Mouse (Mus musculus): ENCODE measurements around the gene Zfp598. TPM values are rescaled to one million over a fixed set of nuclear protein-coding genes. Genes with fewer than 3 reads are reported as not detected.
A peak's percentile ranks its signal among the peaks of the same experiment; 100 is the strongest.
"Not testable (repeated sequence)": the region's sequence is repeated elsewhere in the genome, so short reads cannot be mapped to it uniquely, and the experiment has no call there.

The Zfp598 gene
- polyA plus RNA-seq, 1 experiment = 42.1 TPM

GRCm38 (mm10) chr17:24716166-24716682, 46.7 kb downstream of the Zfp598 start:
- TF ChIP-seq EP300 (IDR thresholded peaks at IDR 0.05; ENCODE audit: insufficient read depth, low read depth, low read length) (no peak), POLR2A (IDR thresholded peaks at IDR 0.05; ENCODE audit: insufficient read depth, low read length) (no peak), CTCF (IDR thresholded peaks at IDR 0.05; ENCODE audit: low read depth, low read length) (no peak)
- Histone ChIP-seq H3K9me3 (replicated peaks; ENCODE audit: control insufficient read depth, insufficient read depth, low read length, poor library complexity, severe bottlenecking) (no peaks in the 10 kb centered on the region), H3K4me1 (ENCODE audit: control insufficient read depth, insufficient read depth, low read length) (no peaks in the 10 kb centered on the region), H3K4me3 (ENCODE audit: low read depth, low read length) (no peak overlapping the region), H3K36me3 (ENCODE audit: control insufficient read depth, insufficient read depth, low read length, poor library complexity, severe bottlenecking) (peaks cover 19% of the 10 kb centered on the region), H3K9ac (ENCODE audit: low read depth, poor library complexity, severe bottlenecking) (no peak overlapping the region), H3K27ac (ENCODE audit: insufficient read depth, low read length) (no peak overlapping the region), H3K27me3 (ENCODE audit: control insufficient read depth, insufficient read depth, low read length, poor library complexity, severe bottlenecking) (no peaks in the 10 kb centered on the region)

GRCm38 (mm10) chr17:24717943-24718342, 48.5 kb downstream of the Zfp598 start, which contains the start of the genes Rnf151 and Rps2:
Gene Rnf151 (minus strand): TSS chr17:24718063.
Gene Rps2 (plus strand): TSS chr17:24718116.
- no peak within 1 kb of the TSS for H3K27ac ChIP-seq (ENCODE audit: insufficient read depth, low read length)
- H3K9me3 ChIP-seq (replicated peaks; ENCODE audit: control insufficient read depth, insufficient read depth, low read length, poor library complexity, severe bottlenecking) = no peaks in the 10 kb centered on the region
- H3K4me1 ChIP-seq (ENCODE audit: control insufficient read depth, insufficient read depth, low read length) = no peaks in the 10 kb centered on the region
- TF ChIP-seq POLR2A (IDR thresholded peaks at IDR 0.05; ENCODE audit: insufficient read depth, low read length) (no peak), CTCF (IDR thresholded peaks at IDR 0.05; ENCODE audit: low read depth, low read length) (no peak), EP300 (IDR thresholded peaks at IDR 0.05; ENCODE audit: insufficient read depth, low read depth, low read length) (no peak)
- no peaks in the 10 kb centered on the region for H3K27me3 ChIP-seq (ENCODE audit: control insufficient read depth, insufficient read depth, low read length, poor library complexity, severe bottlenecking)
- peak within 1 kb of the TSS; percentile 86 for H3K9ac ChIP-seq (ENCODE audit: low read depth, poor library complexity, severe bottlenecking)
- H3K4me3 ChIP-seq (ENCODE audit: low read depth, low read length) = peak within 1 kb of the TSS; percentile 93
- peaks cover 32% of the 10 kb centered on the region for H3K36me3 ChIP-seq (ENCODE audit: control insufficient read depth, insufficient read depth, low read length, poor library complexity, severe bottlenecking)

GRCm38 (mm10) chr17:24718938-24719337, 49.5 kb downstream of the Zfp598 start:
- peak overlapping the region; percentile 86 for H3K9ac ChIP-seq (ENCODE audit: low read depth, poor library complexity, severe bottlenecking)
- H3K27me3 ChIP-seq (ENCODE audit: control insufficient read depth, insufficient read depth, low read length, poor library complexity, severe bottlenecking); H3K27ac ChIP-seq (ENCODE audit: insufficient read depth, low read length); H3K4me1 ChIP-seq (ENCODE audit: control insufficient read depth, insufficient read depth, low read length); H3K9me3 ChIP-seq (replicated peaks; ENCODE audit: control insufficient read depth, insufficient read depth, low read length, poor library complexity, severe bottlenecking): not testable (repeated sequence)
- H3K36me3 ChIP-seq (ENCODE audit: control insufficient read depth, insufficient read depth, low read length, poor library complexity, severe bottlenecking) = peaks cover 32% of the 10 kb centered on the region
- peak overlapping the region; percentile 93 for H3K4me3 ChIP-seq (ENCODE audit: low read depth, low read length)

- Histone ChIP-seq H3K9me3 (replicated peaks; ENCODE audit: control insufficient read depth, insufficient read depth, low read length, poor library complexity, severe bottlenecking) (no peaks in the 10 kb centered on the region), H3K4me3 (ENCODE audit: low read depth, low read length) (peak overlapping the region; percentile 93), H3K9ac (ENCODE audit: low read depth, poor library complexity, severe bottlenecking) (peak overlapping the region; percentile 92), H3K27me3 (ENCODE audit: control insufficient read depth, insufficient read depth, low read length, poor library complexity, severe bottlenecking) (no peaks in the 10 kb centered on the region), H3K4me1 (ENCODE audit: control insufficient read depth, insufficient read depth, low read length) (no peaks in the 10 kb centered on the region), H3K27ac (ENCODE audit: insufficient read depth, low read length) (peak overlapping the region; percentile 14; the same call in 1 of the 2 replicates), H3K36me3 (ENCODE audit: control insufficient read depth, insufficient read depth, low read length, poor library complexity, severe bottlenecking) (peaks cover 32% of the 10 kb centered on the region)
- peak; percentile 90 for TF ChIP-seq POLR2A (IDR thresholded peaks at IDR 0.05; ENCODE audit: insufficient read depth, low read length)
- TF ChIP-seq CTCF (IDR thresholded peaks at IDR 0.05; ENCODE audit: low read depth, low read length) = no peak
Observed at GRCm38 (mm10) chr17:24719494-24720222, 50.2 kb downstream of the Zfp598 start.

- H3K9me3 ChIP-seq (replicated peaks; ENCODE audit: control insufficient read depth, insufficient read depth, low read length, poor library complexity, severe bottlenecking); H3K27me3 ChIP-seq (ENCODE audit: control insufficient read depth, insufficient read depth, low read length, poor library complexity, severe bottlenecking); H3K4me1 ChIP-seq (ENCODE audit: control insufficient read depth, insufficient read depth, low read length): not testable (repeated sequence)
- peak overlapping the region; percentile 92 for H3K4me3 ChIP-seq (ENCODE audit: low read depth, low read length)
- H3K36me3 ChIP-seq (ENCODE audit: control insufficient read depth, insufficient read depth, low read length, poor library complexity, severe bottlenecking) = peaks cover 32% of the 10 kb centered on the region
- peak overlapping the region; percentile 92 for H3K9ac ChIP-seq (ENCODE audit: low read depth, poor library complexity, severe bottlenecking)
- H3K27ac ChIP-seq (ENCODE audit: insufficient read depth, low read length) = peak overlapping the region; percentile 41; the same call in 1 of the 2 replicates
Observed at GRCm38 (mm10) chr17:24720616-24721015, 51.1 kb downstream of the Zfp598 start.

- Histone ChIP-seq H3K9ac (ENCODE audit: low read depth, poor library complexity, severe bottlenecking) (peak overlapping the region; percentile 92), H3K36me3 (ENCODE audit: control insufficient read depth, insufficient read depth, low read length, poor library complexity, severe bottlenecking) (peaks cover 32% of the 10 kb centered on the region), H3K4me3 (ENCODE audit: low read depth, low read length) (peak overlapping the region; percentile 75), H3K27ac (ENCODE audit: insufficient read depth, low read length) (0 out of 2 replicates have a peak overlapping the region, but pooled peaks have one; percentile 1)
- not testable (repeated sequence) for H3K9me3 ChIP-seq (replicated peaks; ENCODE audit: control insufficient read depth, insufficient read depth, low read length, poor library complexity, severe bottlenecking); H3K27me3 ChIP-seq (ENCODE audit: control insufficient read depth, insufficient read depth, low read length, poor library complexity, severe bottlenecking); H3K4me1 ChIP-seq (ENCODE audit: control insufficient read depth, insufficient read depth, low read length)
Observed at GRCm38 (mm10) chr17:24721383-24721955, 52.0 kb downstream of the Zfp598 start.

Measured in ES-Bruce4 (cell line).